Mouse (Mus musculus) midbrain, embryonic 16.5 days (tissue): Measurements from ENCODE around the gene Nemf. TPM values are rescaled to one million over a fixed set of nuclear protein-coding genes. Genes with fewer than 3 reads are reported as not detected.

Source experiments
- ATAC-seq: fragments of 200-750 bp; cut with Nextera tagmentation; 2 replicates; pipeline ENCODE4 v1.8.0; 2017; ENCODE audit warnings: moderate TSS enrichment
- H3K27ac ChIP-seq: fragments of 300-500 bp; sonication (generic); 2 replicates; pipeline ENCODE4 v1.5.1; 2014; ENCODE audit warnings: mild to moderate bottlenecking, low read length, mixed read lengths
- H3K27me3 ChIP-seq: fragments of 300-500 bp; sonication (generic); 2 replicates; pipeline ENCODE4 v1.6.1; 2014; ENCODE audit warnings: low read depth, low read length, mixed read lengths; ENCODE audit not compliant: control insufficient read depth, insufficient read depth
- H3K36me3 ChIP-seq: fragments of 300-500 bp; sonication (generic); 2 replicates; pipeline ENCODE4 v1.6.1; 2014; ENCODE audit warnings: mild to moderate bottlenecking, low read length, moderate library complexity, mixed read lengths; ENCODE audit not compliant: control insufficient read depth, insufficient read depth
- H3K4me1 ChIP-seq: fragments of 300-500 bp; sonication (generic); 2 replicates; pipeline ENCODE4 v1.6.1; 2014; ENCODE audit warnings: mild to moderate bottlenecking, low read length, mixed read lengths; ENCODE audit not compliant: control insufficient read depth, insufficient read depth
- H3K4me2 ChIP-seq: fragments of 300-500 bp; sonication (generic); 2 replicates; pipeline ENCODE4 v1.6.1; 2014; ENCODE audit warnings: mild to moderate bottlenecking, low read length, mixed read lengths
- H3K4me3 ChIP-seq: fragments of 300-500 bp; sonication (generic); 2 replicates; pipeline ENCODE4 v1.5.1; 2014; ENCODE audit warnings: low read depth, mild to moderate bottlenecking, low read length, moderate library complexity, mixed read lengths
- H3K9ac ChIP-seq: fragments of 300-500 bp; sonication (generic); 2 replicates; pipeline ENCODE4 v1.6.1; 2014; ENCODE audit warnings: low read depth, low read length, mixed read lengths
- H3K9me3 ChIP-seq: fragments of 300-500 bp; sonication (generic); replicated peaks from 2 replicates; pipeline ENCODE4 v1.6.1; 2014; ENCODE audit warnings: mild to moderate bottlenecking, low read length, mixed read lengths; ENCODE audit not compliant: control insufficient read depth, poor library complexity, severe bottlenecking
- WGBS: fragments of 180-500 bp; shearing (Covaris S2); extraction: QIAGEN DNeasy Blood & Tissue Kit; methylation state at CpG from one replicate; pipeline ENCODE4 v1.1.7; 2014; 5-methylcytosine and 5-hydroxymethylcytosine counted together
- polyA plus RNA-seq: library from polyadenylated mRNA; unstranded; fragments of >200 nt; fragmentation: Nextera tagmentation; extraction: Ambion mirVana; gene quantifications from 2 replicates; pipeline ENCODE4 v1.2.1, GENCODE M21; 2015

Nemf gene
- polyA plus RNA-seq, 1 experiment from 2014 or later, result 86.5 TPM

- WGBS, result 88% methylated on average over 2 of the region's 2 CpGs
- no peak overlapping the region for H3K4me2 ChIP-seq
- no peak for ATAC-seq
- no peak overlapping the region for H3K9ac ChIP-seq
- H3K36me3 ChIP-seq, result peaks cover 27% of the 10 kb centered on the region
- H3K4me1 ChIP-seq, result peaks cover 21% of the 10 kb centered on the region
- H3K27me3 ChIP-seq, result no peaks in the 10 kb centered on the region
- no peak overlapping the region for H3K27ac ChIP-seq
- no peak overlapping the region for H3K4me3 ChIP-seq
- no peaks in the 10 kb centered on the region for H3K9me3 ChIP-seq
These were observed 56.6 kb downstream of the Nemf start for GRCm38 (mm10) chr12:69300391-69300790.

GRCm38 (mm10) chr12:69299831-69300230 is 57.1 kb downstream of the Nemf start:
- Histone ChIP-seq H3K27ac (no peak overlapping the region), H3K4me3 (no peak overlapping the region), H3K9ac (no peak overlapping the region), H3K27me3 (no peaks in the 10 kb centered on the region), H3K9me3 (no peaks in the 10 kb centered on the region), H3K4me1 (peaks cover 21% of the 10 kb centered on the region), H3K4me2 (no peak overlapping the region), H3K36me3 (peaks cover 24% of the 10 kb centered on the region)
- WGBS, result 92% methylated on average over 3 of the region's 3 CpGs
- no peak for ATAC-seq

- peak overlapping the region; percentile 23 for H3K4me2 ChIP-seq
- H3K9me3 ChIP-seq, result no peaks in the 10 kb centered on the region
- no peak overlapping the region for H3K27ac ChIP-seq
- WGBS, result 68% methylated on average over 12 of the region's 12 CpGs
- H3K36me3 ChIP-seq, result peaks cover 24% of the 10 kb centered on the region
- no peak overlapping the region for H3K4me3 ChIP-seq
- H3K4me1 ChIP-seq, result peaks cover 21% of the 10 kb centered on the region
- ATAC-seq, result no peak
- 0 out of 2 replicates have a peak overlapping the region, but pooled peaks have one; percentile 4 for H3K9ac ChIP-seq
- H3K27me3 ChIP-seq, result no peaks in the 10 kb centered on the region
These were observed 57.7 kb downstream of the Nemf start for GRCm38 (mm10) chr12:69299231-69299630.

DNA sequence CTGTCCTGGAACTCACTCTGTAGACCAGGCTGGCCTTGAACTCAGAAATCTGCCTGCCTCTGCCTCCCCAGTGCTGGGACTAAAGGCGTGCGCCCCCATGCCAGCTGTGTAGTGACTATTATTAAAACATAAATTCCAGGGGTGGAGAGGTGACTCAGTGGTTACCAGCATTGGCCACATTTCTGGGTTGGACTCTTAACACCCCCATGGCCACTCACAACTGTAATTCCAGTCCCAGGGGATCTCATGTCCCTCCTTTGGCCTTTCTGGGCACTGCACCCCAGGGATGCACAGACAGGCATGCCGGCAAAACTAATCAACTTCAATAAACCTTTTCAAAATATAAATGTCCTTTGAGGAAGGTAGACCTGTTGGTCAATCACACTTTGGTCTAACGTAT is 58.7 kb downstream of the Nemf start:
- Histone ChIP-seq H3K9me3 (no peaks in the 10 kb centered on the region), H3K9ac (no peak overlapping the region), H3K4me1 (peaks cover 21% of the 10 kb centered on the region), H3K4me2 (peak overlapping the region; percentile 86), H3K4me3 (peak overlapping the region; percentile 99), H3K27me3 (no peaks in the 10 kb centered on the region), H3K27ac (no peak overlapping the region), H3K36me3 (peaks cover 21% of the 10 kb centered on the region)
- no peak for ATAC-seq
- 89% methylated on average over 4 of the region's 4 CpGs for WGBS

DNA sequence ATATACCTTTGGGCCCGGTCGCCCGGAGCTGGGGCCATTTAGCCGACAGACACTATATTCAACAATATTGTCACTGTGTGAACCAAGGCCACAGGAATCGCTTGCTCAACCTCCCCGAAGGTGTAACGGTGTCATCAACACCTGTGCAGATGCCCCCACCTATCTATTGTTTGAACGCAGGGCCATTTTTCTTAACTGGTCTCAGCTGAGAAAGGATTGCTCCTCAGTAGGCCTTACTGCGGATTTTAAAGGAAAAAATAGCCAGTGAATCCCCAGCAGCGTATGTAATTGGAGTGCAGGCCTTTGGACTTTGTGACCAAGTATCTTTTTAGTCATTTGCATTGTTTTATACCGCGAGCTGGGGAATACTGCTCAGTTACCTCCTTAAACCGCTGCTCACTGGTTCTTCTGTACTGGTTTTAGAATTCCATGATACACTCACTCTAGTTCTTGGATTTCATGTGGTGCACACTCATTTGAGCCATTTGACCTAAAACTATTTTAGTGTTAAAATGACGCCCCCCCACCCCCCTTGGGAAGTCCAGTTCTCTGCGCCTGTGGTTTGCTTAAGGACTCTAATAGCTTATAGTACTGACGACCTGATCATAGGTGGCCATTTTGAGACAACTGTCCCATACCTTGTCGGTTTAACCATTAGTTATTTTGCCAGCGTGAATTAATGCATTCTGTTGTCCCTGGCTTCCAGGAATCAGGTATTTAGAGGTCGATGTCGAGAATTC is 59.4 kb downstream of the Nemf start:
- Histone ChIP-seq H3K4me1 (peaks cover 21% of the 10 kb centered on the region), H3K27ac (peak overlapping the region; percentile 96), H3K9me3 (no peaks in the 10 kb centered on the region), H3K36me3 (peaks cover 16% of the 10 kb centered on the region), H3K27me3 (no peaks in the 10 kb centered on the region), H3K4me3 (peak overlapping the region; percentile 99), H3K9ac (peak overlapping the region; percentile 99), H3K4me2 (peak overlapping the region; percentile 86)
- WGBS, result 20% methylated on average over 20 of the region's 20 CpGs
- ATAC-seq, result peak; percentile 22; the same call in 1 of the 2 replicates

- Histone ChIP-seq H3K27me3 (no peaks in the 10 kb centered on the region), H3K27ac (peak within 1 kb of the TSS; percentile 96), H3K36me3 (peaks cover 8% of the 10 kb centered on the region), H3K9me3 (no peaks in the 10 kb centered on the region), H3K4me1 (peaks cover 21% of the 10 kb centered on the region), H3K4me3 (peak within 1 kb of the TSS; percentile 99), H3K4me2 (peak within 1 kb of the TSS; percentile 86), H3K9ac (peak within 1 kb of the TSS; percentile 99)
- WGBS, result under 1% methylated on average over 97 of the region's 98 CpGs
- peak; percentile 98 for ATAC-seq
These were observed 60.2 kb downstream of the Nemf start, which contains the start of gene Klhdc2 for GRCm38 (mm10) chr12:69296511-69297410. Gene Klhdc2, plus strand, starts transcription at chr12:69296681.

GRCm38 (mm10) chr12:69295651-69296050 is 61.3 kb downstream of the Nemf start:
- peak overlapping the region; percentile 66 for H3K4me2 ChIP-seq
- H3K9ac ChIP-seq, result peak overlapping the region; percentile 99; the same call in 1 of the 2 replicates
- 78% methylated on average over 4 of the region's 4 CpGs for WGBS
- H3K27ac ChIP-seq, result peak overlapping the region; percentile 96
- no peak for ATAC-seq
- H3K36me3 ChIP-seq, result peaks cover 3% of the 10 kb centered on the region
- peaks cover 21% of the 10 kb centered on the region for H3K4me1 ChIP-seq
- H3K4me3 ChIP-seq, result peak overlapping the region; percentile 99; the same call in 1 of the 2 replicates
- H3K9me3 ChIP-seq, result no peaks in the 10 kb centered on the region
- H3K27me3 ChIP-seq, result no peaks in the 10 kb centered on the region

DNA sequence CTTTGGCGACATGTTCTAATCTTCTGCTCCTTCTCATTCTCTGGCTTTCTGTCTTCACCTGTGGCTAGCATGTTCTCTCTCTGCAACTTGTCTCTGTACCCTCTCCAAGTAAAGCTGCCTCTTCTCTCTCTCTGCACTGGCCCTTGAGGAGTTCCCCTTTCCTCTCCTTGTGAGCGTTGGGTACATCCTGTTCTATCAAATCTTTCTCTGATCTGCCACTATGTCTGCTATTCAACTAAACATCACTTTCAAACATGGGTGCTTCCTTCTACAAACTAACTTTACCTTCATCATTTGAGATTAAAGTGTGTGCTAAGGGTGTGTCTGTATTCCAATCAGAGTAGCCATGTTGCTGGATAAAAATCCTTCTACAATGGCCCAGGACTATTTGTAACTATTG is 62.0 kb downstream of the Nemf start:
- Histone ChIP-seq H3K4me1 (peaks cover 21% of the 10 kb centered on the region), H3K36me3 (no peaks in the 10 kb centered on the region), H3K4me3 (no peak overlapping the region), H3K9me3 (no peaks in the 10 kb centered on the region), H3K9ac (no peak overlapping the region), H3K27me3 (no peaks in the 10 kb centered on the region), H3K4me2 (no peak overlapping the region), H3K27ac (no peak overlapping the region)
- no peak for ATAC-seq
- WGBS, result 94% methylated on average over 2 of the region's 2 CpGs
